Mouse (Mus musculus) adrenal gland, adult 2 months (tissue): ENCODE results near the gene Nphp4. TPM values are rescaled to one million over a fixed set of nuclear protein-coding genes. Genes with fewer than 3 reads are reported as not detected.
"Not testable (repeated sequence)": the region's sequence is repeated elsewhere in the genome, so short reads cannot be mapped to it uniquely, and the experiment has no call there.

Experiments used
- DNase-seq: peaks from one replicate; pipeline ENCODE4 v3.0.0; 2021
- polyA plus RNA-seq: library from polyadenylated mRNA; depleted of rRNA; stranded (reverse); fragments of >200 nt; gene quantifications from 2 replicates; pipeline ENCODE4 v1.2.3, GENCODE M21; 2012
- total RNA-seq, 2 experiments: library from RNA; stranded (reverse); gene quantifications; 2 replicates each; pipeline ENCODE4 v1.2.3; 2021

The Nphp4 gene
- total and polyA plus RNA-seq, 3 experiments, result 3.4 to 5.0 (median 3.8) TPM

GRCm38 (mm10) chr4:152478224-152478567, 1.7 kb downstream of the Nphp4 start:
- no peak for DNase-seq

- no peak for DNase-seq
Measured at GRCm38 (mm10) chr4:152480426-152480825, 3.9 kb downstream of the Nphp4 start.

DNA sequence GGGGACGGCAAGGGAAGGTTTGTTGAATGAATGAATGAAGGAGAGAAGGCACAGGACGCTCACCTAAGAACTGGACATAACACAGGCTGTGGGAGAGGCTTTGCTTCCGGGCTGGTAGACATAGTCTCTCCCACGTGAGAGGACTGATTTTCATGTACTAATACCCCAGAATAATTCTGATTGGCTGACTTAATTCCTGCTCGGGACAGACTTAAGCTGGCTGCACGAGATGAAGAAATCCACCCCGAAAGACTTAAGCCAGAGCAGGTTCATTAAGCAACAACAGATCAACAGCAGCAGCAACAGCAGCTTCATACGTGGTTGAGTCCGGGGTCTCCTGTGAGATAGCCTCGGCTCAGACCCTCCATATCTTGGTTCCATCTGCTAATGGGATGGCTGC, 11.5 kb downstream of the Nphp4 start:
- no peak for DNase-seq

DNA sequence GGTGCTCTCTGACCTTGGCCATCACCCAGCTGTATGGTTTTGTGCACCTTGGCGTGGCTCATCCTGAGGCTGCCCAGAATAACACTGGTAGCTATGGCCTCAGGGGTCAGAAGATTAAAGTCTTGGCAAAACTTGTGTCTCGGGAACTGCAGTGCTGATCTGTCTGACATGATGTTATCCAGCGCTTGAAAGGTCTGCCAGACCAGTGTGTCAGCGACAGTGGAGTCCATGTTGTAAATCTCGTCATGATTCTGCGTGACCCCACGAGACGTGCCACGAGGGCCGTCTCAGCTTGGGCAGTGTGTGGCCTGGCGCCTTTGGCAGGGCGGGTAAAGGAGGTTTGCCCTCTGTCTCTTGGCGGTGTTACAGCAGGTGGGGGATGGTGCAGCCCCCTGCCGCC, 13.8 kb downstream of the Nphp4 start:
- DNase-seq, result no peak

- DNase-seq, result peak; percentile 66
Measured at GRCm38 (mm10) chr4:152491250-152491899, 14.9 kb downstream of the Nphp4 start.

DNA sequence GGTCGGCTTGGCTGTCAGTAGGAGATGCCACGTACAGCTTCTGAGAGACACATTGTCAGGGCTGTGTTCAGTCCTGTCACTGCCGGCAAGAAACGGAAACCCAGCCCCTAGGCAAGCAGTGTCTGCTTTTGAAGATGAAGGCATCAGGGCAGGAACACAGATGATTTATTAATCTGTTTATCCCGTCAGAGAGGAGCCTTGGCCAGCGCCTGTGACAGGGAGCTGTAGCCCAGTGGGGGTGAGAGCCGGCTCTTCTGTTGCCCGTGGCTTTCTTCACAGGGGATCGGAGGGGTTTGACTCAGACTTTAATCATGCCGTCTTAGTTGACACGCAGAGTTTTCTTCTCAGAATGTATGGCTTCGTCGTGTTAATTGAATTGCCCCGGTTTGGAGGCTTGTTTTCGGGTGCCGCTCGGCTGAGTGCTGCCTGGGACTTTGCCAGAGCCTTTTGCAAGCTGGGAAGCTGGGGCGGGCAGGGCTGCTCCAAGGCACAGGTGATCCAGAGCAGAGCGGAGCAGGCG, 17.9 kb downstream of the Nphp4 start:
- DNase-seq, result peak; percentile 60

DNA sequence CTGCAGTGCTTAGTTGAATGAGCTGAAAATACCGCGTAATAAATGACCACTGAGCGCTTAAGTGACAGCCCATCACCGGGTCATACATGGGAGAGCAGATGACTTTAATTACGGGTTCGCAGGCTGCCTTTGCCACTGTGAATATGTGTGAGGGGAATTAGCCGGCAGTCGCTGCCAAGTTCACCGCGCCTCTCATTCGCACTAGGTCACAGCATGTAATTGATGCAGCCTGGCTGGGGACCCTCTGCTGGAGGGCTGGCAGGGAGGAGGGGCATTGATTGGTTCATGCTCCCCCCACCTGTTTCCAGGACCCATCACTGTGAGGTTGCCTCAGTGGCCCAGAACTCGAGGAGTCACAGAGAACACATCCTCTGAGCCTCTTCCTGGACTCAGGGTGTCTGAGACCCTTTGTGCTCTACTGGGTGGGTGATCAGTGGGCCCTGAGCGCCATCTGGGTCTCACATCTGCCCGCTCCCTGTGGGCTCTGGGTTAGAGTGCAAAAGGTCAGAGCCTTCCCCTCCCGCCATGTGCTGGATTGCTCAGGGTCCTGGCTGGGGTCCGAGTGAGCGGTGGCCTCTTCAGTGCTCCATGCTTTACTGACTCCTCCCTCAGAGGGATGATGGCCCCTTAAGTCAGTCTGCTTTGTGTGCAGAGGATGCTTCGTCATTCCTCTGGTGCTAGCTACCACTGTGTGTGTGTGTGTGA, 35.9 kb downstream of the Nphp4 start:
- DNase-seq, result no peak

- no peak for DNase-seq
Measured at GRCm38 (mm10) chr4:152514884-152515283, 38.4 kb downstream of the Nphp4 start.

GRCm38 (mm10) chr4:152519106-152519505, 42.6 kb downstream of the Nphp4 start:
- no peak for DNase-seq

DNA sequence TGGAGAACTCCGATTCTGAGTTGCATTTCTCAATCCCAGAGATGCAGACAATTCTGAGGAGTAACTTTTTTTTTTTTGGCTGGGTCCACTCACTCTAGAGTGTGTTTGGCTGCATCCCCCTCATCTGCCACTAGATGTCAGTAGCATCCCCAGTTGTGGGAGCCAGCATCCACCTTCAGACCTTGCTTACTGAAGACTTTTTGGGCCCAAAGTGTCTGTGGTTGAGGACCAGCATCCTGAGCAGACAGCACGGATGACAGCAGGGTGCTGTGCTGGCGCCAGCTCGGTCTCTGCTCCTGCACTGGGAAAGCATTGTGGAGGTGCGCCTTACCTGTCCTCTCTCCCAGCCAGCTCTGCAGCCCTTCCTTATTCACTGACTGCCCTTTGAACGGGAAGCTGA, 43.6 kb downstream of the Nphp4 start:
- peak; percentile 41 for DNase-seq

DNA sequence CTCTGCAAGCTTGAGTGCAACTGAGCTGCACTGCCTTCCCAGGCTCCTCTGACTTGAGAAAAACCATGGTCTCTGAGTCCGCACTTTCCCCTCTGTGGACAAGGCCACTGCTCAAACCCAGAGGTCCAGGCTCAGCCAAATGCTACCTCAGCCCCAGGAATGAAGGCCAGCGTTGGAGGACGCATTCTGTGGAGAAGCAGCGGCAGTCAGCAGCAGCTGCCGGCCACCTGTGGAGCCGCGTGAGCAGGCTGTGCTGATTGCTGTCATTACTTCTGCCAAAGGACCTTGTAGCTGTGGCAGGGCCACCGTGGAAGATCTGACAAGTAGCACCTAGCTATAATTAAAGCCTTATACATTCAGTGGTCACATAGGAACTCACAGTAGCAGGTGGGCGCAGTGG, 56.4 kb downstream of the Nphp4 start:
- DNase-seq, result peak; percentile 23

DNA sequence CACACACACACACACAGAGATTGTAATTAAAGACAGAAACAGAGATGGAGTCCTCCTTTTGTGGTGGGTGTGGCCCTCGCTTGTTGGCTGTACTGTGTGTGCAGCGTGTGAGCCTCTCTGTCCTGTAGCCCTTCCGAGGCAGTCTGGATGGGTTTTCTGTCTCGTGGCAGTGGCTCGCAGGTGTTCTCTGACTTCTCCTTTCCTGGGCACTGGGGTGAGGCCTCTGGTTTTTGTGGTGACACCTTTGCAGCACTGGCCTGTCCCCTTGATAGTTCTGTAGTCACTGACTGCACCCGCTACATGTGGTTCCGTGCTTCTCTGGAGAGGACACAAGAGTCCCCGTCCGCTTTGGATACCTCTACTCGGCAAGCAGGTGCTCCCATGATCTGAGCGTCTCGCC, 63.2 kb downstream of the Nphp4 start:
- DNase-seq, result no peak

GRCm38 (mm10) chr4:152541172-152541571, 64.7 kb downstream of the Nphp4 start:
- DNase-seq, result no peak

GRCm38 (mm10) chr4:152542447-152542846, 65.9 kb downstream of the Nphp4 start:
- DNase-seq, result no peak

- no peak for DNase-seq
Measured at GRCm38 (mm10) chr4:152546481-152546880, 70.0 kb downstream of the Nphp4 start.

DNA sequence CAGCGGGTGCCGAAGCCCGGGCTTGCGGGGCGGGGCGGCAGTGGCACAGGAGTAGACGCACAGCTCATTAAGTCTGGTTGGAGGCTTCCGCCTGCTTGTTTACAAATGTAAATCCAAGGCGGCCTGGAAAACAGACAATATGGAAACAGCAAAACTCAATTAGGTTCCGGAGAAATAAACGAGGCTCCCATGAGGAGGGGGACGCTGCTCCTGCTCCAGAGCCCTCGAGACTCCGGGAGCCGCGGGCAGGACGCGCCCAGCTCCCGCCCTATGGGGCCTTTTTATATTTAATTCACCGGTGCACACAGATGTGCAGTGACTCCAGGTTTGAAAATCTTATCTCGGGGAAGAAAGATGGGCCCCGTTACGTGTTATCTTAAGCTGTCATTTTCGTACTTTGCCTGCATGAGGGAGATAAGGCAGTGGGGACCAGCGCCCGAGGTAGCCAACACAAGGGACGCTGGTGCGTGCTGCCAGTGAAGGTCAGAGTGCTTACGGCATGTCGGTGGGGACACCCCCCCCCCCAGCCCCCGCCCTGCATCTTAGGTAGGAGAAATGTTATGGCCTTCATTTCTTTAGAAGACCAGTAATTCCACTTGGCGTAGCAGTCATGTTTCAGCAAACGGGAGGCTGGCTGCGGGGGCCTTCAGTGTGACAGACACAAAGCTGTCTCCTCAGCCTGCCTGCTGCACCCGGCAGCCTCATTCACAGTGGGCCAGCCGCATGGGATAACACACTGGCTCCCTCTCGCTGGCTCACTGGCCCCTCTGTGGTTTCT, 71.6 kb downstream of the Nphp4 start:
- DNase-seq, result no peak

- DNase-seq, result no peak
Measured at GRCm38 (mm10) chr4:152549507-152550202, 73.1 kb downstream of the Nphp4 start.

DNA sequence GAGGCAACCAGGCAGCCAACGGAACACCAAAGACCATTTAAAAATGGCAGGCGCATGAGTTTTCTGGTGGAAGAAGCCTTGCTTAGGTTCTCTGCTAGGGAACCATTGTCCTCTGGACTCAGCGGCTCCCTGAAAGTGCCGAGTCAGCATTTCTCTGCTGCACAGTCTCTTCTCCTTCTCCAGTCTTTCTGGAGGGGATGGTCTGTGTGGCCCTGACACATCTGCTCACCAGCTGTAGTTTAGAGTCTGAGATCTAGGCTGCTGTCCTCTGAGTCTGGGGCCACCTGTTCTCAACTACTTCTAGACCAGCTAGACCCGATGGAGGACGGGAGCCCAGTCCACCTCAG, 73.7 kb downstream of the Nphp4 start:
- DNase-seq, result no peak

DNA sequence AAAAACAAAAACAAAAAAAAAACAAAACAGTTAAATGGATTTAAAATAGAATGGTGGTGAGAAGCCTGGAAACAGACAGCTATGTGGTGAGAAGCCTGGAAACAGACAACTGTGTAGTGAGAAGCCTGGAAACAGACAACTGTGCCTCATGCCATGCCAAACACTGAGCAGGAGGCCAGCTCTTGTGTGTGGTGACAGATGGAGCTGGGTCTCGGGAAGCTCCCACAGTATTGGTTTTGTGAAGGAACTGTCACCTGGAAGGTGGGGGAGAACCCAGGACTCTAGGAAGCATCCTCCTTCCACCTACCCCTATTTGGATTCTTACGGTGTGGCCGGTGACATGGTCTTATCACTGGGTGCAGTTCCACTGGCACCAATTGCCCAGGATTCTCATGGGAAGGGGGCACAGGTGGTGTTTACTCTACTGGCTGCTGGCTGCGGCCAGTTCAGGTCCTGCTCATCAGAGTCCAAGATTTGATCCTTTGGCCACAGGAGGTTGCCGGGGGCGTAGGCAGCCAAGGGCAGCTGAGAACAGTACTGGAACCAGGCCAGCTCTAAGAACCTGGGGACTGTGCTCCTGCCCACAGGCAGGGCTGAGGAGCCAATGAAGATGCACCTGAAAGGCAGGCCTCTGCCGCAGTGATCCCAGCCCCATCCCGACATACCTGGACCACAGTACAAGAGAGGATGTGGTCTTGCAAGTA, 77.2 kb downstream of the Nphp4 start:
- DNase-seq, result no peak

- no peak for DNase-seq
Measured at GRCm38 (mm10) chr4:152554421-152554820, 77.9 kb downstream of the Nphp4 start.

DNA sequence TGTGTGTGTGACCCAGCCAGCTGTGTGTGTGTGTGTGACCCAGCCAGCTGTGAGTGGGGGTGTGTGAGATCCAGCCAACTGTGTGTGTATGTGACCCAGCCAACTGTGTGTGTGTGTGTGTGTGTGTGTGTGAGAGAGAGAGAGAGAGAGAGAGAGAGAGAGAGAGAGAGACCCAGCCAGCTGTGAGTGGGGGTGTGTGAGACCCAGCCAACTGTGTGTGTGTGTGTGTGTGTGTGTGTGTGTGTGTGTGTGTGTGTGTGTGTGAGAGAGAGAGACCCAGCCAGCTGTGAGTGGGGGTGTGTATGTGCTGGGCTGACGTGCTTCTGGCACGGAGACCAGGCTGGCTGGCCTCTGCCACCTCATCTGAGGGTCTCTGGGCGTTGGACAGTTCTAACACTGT, 79.3 kb downstream of the Nphp4 start:
- not testable (repeated sequence) for DNase-seq

GRCm38 (mm10) chr4:152558246-152558645, 81.7 kb downstream of the Nphp4 start:
- DNase-seq, result peak; percentile 10
